Mouse (Mus musculus) naive thymus-derived CD4-positive, alpha-beta T cell, adult 2 months (primary cell): ENCODE data around the gene Bcl2.
A peak's percentile ranks its signal among the peaks of the same experiment; 100 is the strongest.
"Not testable (repeated sequence)": the region's sequence is repeated elsewhere in the genome, so short reads cannot be mapped to it uniquely, and the experiment has no call there.

Source experiments
- DNase-seq: peaks from one replicate; pipeline ENCODE4 v3.0.0-alpha.2; 2011; ENCODE audit warnings: low read depth

Bcl2 gene

GRCm38 (mm10) chr1:106713621-106714529 lies at the start of gene Bcl2:
Gene Bcl2, minus strand, starts transcription at chr1:106714274.
- peak; percentile 89 for DNase-seq

- DNase-seq, result peak; percentile 11
Measured at GRCm38 (mm10) chr1:106760750-106761149, 46.7 kb upstream of the Bcl2 start.

GRCm38 (mm10) chr1:106759572-106760435 lies 45.7 kb upstream of the Bcl2 start, which contains the start of gene Kdsr:
Gene Kdsr, minus strand, starts transcription at chr1:106759727.
- peak; percentile 97 for DNase-seq

GRCm38 (mm10) chr1:106758734-106759571 lies 44.9 kb upstream of the Bcl2 start:
- DNase-seq, result peak; percentile 75

GRCm38 (mm10) chr1:106756633-106757032 lies 42.6 kb upstream of the Bcl2 start:
- DNase-seq, result no peak

- DNase-seq, result no peak
Measured at GRCm38 (mm10) chr1:106752013-106752412, 37.9 kb upstream of the Bcl2 start.

- DNase-seq, result no peak
Measured at GRCm38 (mm10) chr1:106750656-106751055, 36.6 kb upstream of the Bcl2 start.

GRCm38 (mm10) chr1:106748555-106749315 lies 34.7 kb upstream of the Bcl2 start:
- no peak for DNase-seq

GRCm38 (mm10) chr1:106742980-106743379 lies 28.9 kb upstream of the Bcl2 start:
- DNase-seq, result no peak

GRCm38 (mm10) chr1:106740735-106741134 lies 26.7 kb upstream of the Bcl2 start:
- no peak for DNase-seq

- DNase-seq, result no peak
Measured at GRCm38 (mm10) chr1:106739810-106740209, 25.7 kb upstream of the Bcl2 start.

- DNase-seq, result peak; percentile 82
Measured at GRCm38 (mm10) chr1:106738092-106738491, 24.0 kb upstream of the Bcl2 start.

- DNase-seq, result no peak
Measured at GRCm38 (mm10) chr1:106736211-106736610, 22.1 kb upstream of the Bcl2 start.

- DNase-seq, result peak; percentile 78
Measured at GRCm38 (mm10) chr1:106735586-106735985, 21.5 kb upstream of the Bcl2 start.

GRCm38 (mm10) chr1:106722061-106722460 lies 8.0 kb upstream of the Bcl2 start:
- no peak for DNase-seq

- not testable (repeated sequence) for DNase-seq
Measured at GRCm38 (mm10) chr1:106717736-106718135, 3.7 kb upstream of the Bcl2 start.

- peak; percentile 80 for DNase-seq
Measured at GRCm38 (mm10) chr1:106717071-106717601, 3.1 kb upstream of the Bcl2 start.

GRCm38 (mm10) chr1:106716141-106716540 lies 2.1 kb upstream of the Bcl2 start:
- DNase-seq, result no peak

- peak; percentile 41 for DNase-seq
Measured at GRCm38 (mm10) chr1:106715111-106716083, 1.3 kb upstream of the Bcl2 start.
